Mouse (Mus musculus): Measurements from ENCODE around the gene Gm14180.
"Not testable (repeated sequence)": the region's sequence is repeated elsewhere in the genome, so short reads cannot be mapped to it uniquely, and the experiment has no call there.

Gene Gm14180

DNA sequence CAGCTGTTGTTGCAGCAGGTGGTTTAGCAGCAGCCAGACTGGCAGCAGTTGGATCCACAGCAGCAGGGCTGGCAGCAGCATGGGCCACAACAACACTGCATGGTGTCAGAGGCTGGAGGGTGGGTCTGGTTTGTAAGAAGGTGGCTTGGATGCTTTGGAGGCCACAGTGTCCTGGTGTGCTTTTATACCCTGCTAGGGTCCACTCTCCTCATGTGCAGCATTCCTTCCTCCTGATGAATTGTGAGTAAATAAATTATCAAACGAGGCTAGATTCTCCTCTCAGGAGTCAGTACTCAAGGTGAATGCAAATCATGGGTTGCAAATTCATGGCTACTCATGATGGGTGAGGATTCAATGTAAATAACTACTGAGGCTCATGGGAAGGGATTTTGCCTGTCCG is at the start of gene Gm14180:
Gm14180 (minus strand) TSS at position 101 of the 400 bp plus-strand sequence.
- in situ Hi-C loops (cut with MboI, MseI) = no loop called here

GRCm38 (mm10) chr11:99780604-99781003 is 46.5 kb upstream of the Gm14180 start, which contains the start of gene Krtap4-8:
TSS of gene Krtap4-8 (minus strand) at chr11:99780704.
- in situ Hi-C loops (cut with MboI, MseI) = no loop called here

- in situ Hi-C loops (cut with MboI, MseI) = no loop called here
Observed at GRCm38 (mm10) chr11:99778401-99778800, 44.3 kb upstream of the Gm14180 start.

GRCm38 (mm10) chr11:99772813-99773212 is 38.7 kb upstream of the Gm14180 start, which contains the start of gene Gm11595:
TSS of gene Gm11595 (minus strand) at chr11:99772913.
- in situ Hi-C loops (cut with MboI, MseI) = not testable (repeated sequence)

- in situ Hi-C loops (cut with MboI, MseI) = no loop called here
Observed at GRCm38 (mm10) chr11:99768410-99768809, 34.3 kb upstream of the Gm14180 start.

- in situ Hi-C loops (cut with MboI, MseI) = no loop called here
Observed at GRCm38 (mm10) chr11:99758877-99759276, 24.8 kb upstream of the Gm14180 start.

GRCm38 (mm10) chr11:99743985-99744384 is 9.9 kb upstream of the Gm14180 start:
- in situ Hi-C loops (cut with MboI, MseI) = loop anchor here (10.0 kb wide), 1 partner anchor 679 kb away; no protein-coding TSS in a partner anchor

GRCm38 (mm10) chr11:99724061-99724460 is 10.0 kb downstream of the Gm14180 start:
- in situ Hi-C loops (cut with MboI, MseI) = no loop called here

DNA sequence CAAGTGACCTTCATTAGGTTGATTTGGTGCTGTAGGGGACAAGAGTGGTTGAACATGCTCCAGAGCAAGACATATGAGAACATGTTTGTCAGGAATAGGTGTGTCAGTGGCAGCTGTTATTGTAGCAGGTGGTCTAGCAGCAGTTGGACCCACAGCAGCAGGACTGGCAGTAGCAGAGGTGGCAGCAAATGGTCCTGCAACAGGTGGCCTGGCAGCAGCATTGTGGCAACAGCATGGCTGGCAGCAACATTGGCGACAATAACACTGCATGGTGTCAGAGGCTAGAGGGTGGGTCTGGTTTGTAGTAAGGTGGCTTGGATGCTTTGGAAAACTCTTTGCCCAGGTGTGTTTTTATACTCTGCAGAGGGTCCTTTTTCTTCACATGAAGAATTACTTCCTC is 15.3 kb downstream of the Gm14180 start:
- in situ Hi-C loops (cut with MboI, MseI) = no loop called here

DNA sequence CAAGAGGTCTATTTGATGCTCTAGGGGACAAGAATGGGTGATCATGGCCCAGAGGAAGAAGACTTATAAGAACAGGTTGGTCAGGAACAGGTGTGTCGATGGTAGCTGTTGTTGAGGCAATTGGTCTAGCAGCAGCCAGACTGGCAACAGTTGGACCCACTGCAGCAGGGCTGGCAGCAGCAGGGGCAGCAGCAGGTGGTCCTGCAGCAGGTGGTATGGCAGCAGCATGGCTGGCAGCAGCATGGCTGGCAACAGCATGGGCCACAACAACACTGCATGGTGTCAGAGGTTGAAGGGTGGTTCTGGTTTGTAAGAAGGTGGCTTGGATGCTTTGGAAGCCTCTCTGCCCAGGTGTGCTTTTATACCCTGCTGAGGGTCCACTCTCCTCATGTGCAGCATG is 43.6 kb downstream of the Gm14180 start, which contains the start of gene Gm14190:
Gm14190 (minus strand) TSS at position 278 of the 400 bp plus-strand sequence.
- in situ Hi-C loops (cut with MboI, MseI) = no loop called here

DNA sequence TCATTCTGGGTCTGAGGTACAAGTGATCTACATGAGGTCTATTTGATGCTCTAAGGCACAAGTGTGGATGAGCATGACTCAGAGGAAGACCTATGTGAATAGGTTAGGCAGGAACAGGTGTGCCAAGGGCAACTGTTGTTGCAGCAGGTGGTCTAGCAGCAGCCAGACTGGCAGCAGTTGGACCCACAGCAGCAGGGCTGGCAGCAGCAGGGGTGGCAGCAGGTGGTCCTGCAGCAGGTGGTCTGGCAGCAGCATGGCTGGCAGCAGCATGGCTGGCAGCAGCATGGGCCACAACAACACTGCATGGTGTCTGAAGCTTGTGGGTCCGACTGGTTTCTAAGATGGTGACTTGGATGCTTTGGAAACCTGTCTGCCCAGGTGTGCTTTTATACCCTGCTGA is 48.9 kb downstream of the Gm14180 start:
- in situ Hi-C loops (cut with MboI, MseI) = not testable (repeated sequence)

Measured in regulatory T cell (primary cell).